Mouse (Mus musculus): ENCODE data around the gene Tnxb. TPM values are rescaled to one million over a fixed set of nuclear protein-coding genes. Genes with fewer than 3 reads are reported as not detected.

The Tnxb gene
- 10 to 100 TPM; 28.5 to 28.8 TPM for total RNA-seq (2021)
- polyA plus RNA-seq (2012; rRNA removed): 27.3 and 32.7 TPM in 2 replicates
- long read RNA-seq: 0 reads

DNA sequence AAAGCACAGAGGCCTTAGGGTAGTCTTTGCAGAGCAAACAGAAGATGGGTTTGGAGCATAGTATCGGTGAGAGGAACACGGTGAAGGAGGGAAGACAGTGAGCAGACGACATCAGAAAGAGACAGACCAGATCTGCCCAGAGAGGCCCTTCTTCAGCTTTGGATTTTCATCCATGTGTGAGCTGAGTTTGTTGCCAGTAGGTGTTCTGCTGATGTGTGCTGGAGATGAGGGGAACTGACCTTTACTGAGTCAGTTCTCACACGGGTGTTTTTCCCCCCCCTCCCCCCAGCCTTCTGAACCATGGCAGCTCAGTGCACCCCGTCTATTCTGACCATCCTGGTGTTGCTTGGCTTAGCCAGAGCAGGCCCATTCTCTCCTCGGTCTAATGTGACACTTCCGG is at the start of gene Tnxb:
Gene Tnxb, plus strand, starts transcription at position 301 of the 400 bp plus-strand sequence.
- no peaks in the 10 kb centered on the region for H3K79me2 ChIP-seq (replicated peaks; ENCODE audit: control insufficient read depth, insufficient read depth, low read length)
- H3K4me3 ChIP-seq: peak within 1 kb of the TSS; percentile 18; the same call in 1 of the 2 replicates
- no peak for DNase-seq
- intact Hi-C loops (cut with DNase I): no loop called here
- peak within 1 kb of the TSS; percentile 26 for H3K9ac ChIP-seq (ENCODE audit: low read depth, low read length)
- TF ChIP-seq POLR2A (IDR thresholded peaks at IDR 0.05; ENCODE audit: insufficient read depth, low read depth, low read length) (no peak), CTCF (IDR thresholded peaks at IDR 0.05) (no peak), EP300 (IDR thresholded peaks at IDR 0.05; ENCODE audit: insufficient read depth, low read depth, low read length) (no peak)
- peaks cover 18% of the 10 kb centered on the region for H3K27me3 ChIP-seq (ENCODE audit: control insufficient read depth, insufficient read depth, low read length)
- H3K27ac ChIP-seq: no peak within 1 kb of the TSS
- H3K4me1 ChIP-seq (ENCODE audit: control insufficient read depth, insufficient read depth, low read length): peaks cover 2% of the 10 kb centered on the region; the same call in 1 of the 2 replicates
- 63% methylated on average over 7 of the region's 7 CpGs for WGBS
- H3K36me3 ChIP-seq (ENCODE audit: control insufficient read depth, insufficient read depth, low read length): no peaks in the 10 kb centered on the region

DNA sequence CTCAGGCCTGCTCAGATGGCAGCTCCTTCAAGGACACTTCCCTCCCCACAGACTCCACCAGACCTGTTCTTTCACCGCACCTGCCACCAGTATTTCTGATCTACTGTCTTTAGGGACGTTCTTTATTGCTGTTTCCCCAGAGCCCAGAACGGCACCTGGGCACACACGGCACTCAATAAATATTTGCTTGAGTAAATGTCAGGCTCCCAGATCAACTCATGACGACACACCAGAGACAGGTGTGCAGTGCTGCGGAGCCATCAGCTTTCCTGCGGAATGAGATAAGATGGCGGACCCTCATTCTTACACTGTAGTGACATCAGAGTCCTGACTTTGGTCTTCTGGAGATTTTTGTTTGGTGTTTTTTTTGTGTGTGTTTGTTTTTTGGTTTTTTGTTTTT is 49.3 kb upstream of the Tnxb start:
- no peak overlapping the region for H3K27ac ChIP-seq
- H3K4me1 ChIP-seq (ENCODE audit: control insufficient read depth, insufficient read depth, low read length): no peaks in the 10 kb centered on the region
- intact Hi-C loops (cut with DNase I): no loop called here
- 91% methylated on average over 8 of the region's 8 CpGs for WGBS
- no peak for TF ChIP-seq CTCF (IDR thresholded peaks at IDR 0.05)
- no peak for TF ChIP-seq EP300 (IDR thresholded peaks at IDR 0.05; ENCODE audit: insufficient read depth, low read depth, low read length)
- no peak for TF ChIP-seq POLR2A (IDR thresholded peaks at IDR 0.05; ENCODE audit: insufficient read depth, low read depth, low read length)
- no peaks in the 10 kb centered on the region for H3K79me2 ChIP-seq (replicated peaks; ENCODE audit: control insufficient read depth, insufficient read depth, low read length)
- H3K27me3 ChIP-seq (ENCODE audit: control insufficient read depth, insufficient read depth, low read length): no peaks in the 10 kb centered on the region
- H3K9ac ChIP-seq (ENCODE audit: low read depth, low read length): no peak overlapping the region
- no peak for DNase-seq
- no peaks in the 10 kb centered on the region for H3K36me3 ChIP-seq (ENCODE audit: control insufficient read depth, insufficient read depth, low read length)
- no peak overlapping the region for H3K4me3 ChIP-seq

DNA sequence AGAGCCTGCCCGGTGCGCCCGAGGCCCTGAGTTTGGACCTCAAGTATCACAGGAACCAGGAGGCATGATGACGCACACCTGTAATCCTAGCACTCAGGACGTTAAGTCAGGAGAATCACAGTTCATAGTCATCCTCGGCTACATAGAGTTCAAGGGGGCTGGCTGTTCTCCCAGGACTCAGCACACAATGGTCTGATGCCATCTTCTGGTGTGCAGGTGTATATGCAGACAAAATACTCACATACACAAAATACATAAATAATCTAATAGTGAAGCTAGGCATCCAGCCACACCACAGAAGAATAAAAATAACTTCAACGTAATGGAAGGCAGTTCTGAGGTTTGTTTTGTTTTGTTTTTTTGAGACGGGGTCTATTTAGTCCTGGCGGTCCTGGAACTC is 47.2 kb upstream of the Tnxb start:
- Histone ChIP-seq H3K4me1 (ENCODE audit: control insufficient read depth, insufficient read depth, low read length) (no peaks in the 10 kb centered on the region; the same call in 1 of the 2 replicates), H3K27ac (no peak overlapping the region), H3K36me3 (ENCODE audit: control insufficient read depth, insufficient read depth, low read length) (no peaks in the 10 kb centered on the region), H3K4me3 (no peak overlapping the region), H3K79me2 (replicated peaks; ENCODE audit: control insufficient read depth, insufficient read depth, low read length) (no peaks in the 10 kb centered on the region), H3K27me3 (ENCODE audit: control insufficient read depth, insufficient read depth, low read length) (no peaks in the 10 kb centered on the region), H3K9ac (ENCODE audit: low read depth, low read length) (no peak overlapping the region)
- DNase-seq: no peak
- TF ChIP-seq POLR2A (IDR thresholded peaks at IDR 0.05; ENCODE audit: insufficient read depth, low read depth, low read length): no peak
- TF ChIP-seq CTCF (IDR thresholded peaks at IDR 0.05): peak; percentile 39
- TF ChIP-seq EP300 (IDR thresholded peaks at IDR 0.05; ENCODE audit: insufficient read depth, low read depth, low read length): no peak
- intact Hi-C loops (cut with DNase I): no loop called here
- 78% methylated on average over 9 of the region's 9 CpGs for WGBS

DNA sequence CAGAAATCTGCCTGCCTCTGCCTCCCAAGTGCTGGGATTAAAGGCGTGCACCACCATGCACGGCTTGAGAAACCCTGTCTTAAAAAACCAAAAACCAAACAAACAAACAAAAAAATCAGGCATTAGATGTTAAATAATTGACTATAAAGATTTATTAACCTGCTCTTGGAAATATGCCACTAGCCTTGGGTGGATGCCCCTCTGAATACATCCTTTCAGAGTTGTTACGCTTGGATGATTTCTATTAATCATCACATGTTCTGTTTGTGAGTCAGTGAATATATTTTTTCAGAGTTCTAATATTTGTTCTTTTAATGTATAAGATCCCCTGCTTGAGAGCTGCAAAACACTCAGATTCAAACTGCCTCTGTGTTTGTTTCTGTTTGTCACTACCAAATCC is 45.4 kb upstream of the Tnxb start:
- no peak for DNase-seq
- Histone ChIP-seq H3K9ac (ENCODE audit: low read depth, low read length) (no peak overlapping the region), H3K27me3 (ENCODE audit: control insufficient read depth, insufficient read depth, low read length) (no peaks in the 10 kb centered on the region), H3K79me2 (replicated peaks; ENCODE audit: control insufficient read depth, insufficient read depth, low read length) (no peaks in the 10 kb centered on the region), H3K4me1 (ENCODE audit: control insufficient read depth, insufficient read depth, low read length) (peaks cover 2% of the 10 kb centered on the region), H3K27ac (no peak overlapping the region), H3K4me3 (no peak overlapping the region), H3K36me3 (ENCODE audit: control insufficient read depth, insufficient read depth, low read length) (no peaks in the 10 kb centered on the region)
- 93% methylated on average over 3 of the region's 3 CpGs for WGBS
- intact Hi-C loops (cut with DNase I): no loop called here
- TF ChIP-seq EP300 (IDR thresholded peaks at IDR 0.05; ENCODE audit: insufficient read depth, low read depth, low read length): no peak
- no peak for TF ChIP-seq POLR2A (IDR thresholded peaks at IDR 0.05; ENCODE audit: insufficient read depth, low read depth, low read length)
- no peak for TF ChIP-seq CTCF (IDR thresholded peaks at IDR 0.05)

DNA sequence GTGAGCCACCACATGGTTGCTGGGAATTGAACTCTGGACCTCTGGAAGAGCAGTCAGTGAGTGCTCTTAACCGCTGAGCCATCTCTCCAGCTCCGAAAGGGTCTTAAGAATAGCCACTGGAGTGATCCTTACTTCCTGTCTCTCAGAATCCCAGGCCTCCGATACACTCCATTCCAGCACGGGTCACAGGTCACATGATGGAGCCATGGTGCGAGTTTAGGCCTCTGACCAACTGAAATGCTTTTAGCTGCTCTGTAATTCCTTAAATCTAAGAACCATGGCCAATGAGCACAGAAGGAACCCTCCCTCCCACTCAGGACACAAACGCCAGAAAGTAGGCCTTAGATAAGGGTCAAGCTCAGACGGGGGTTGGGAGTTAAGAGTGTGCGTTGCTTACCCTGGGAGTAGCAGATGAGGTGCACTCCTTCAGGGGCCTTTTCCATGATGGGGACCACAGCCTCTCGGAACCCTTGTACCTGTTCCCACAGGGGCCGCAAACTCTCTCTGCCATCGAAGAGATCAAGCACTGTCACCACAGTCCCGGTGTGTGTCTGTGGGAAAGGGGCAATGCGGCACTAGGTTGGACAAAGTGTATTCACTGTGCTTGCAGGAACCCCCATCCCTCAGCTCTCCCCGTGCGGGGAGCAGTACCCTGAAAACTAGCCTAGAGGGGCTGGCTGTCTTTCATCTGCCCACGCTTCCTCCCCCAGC is 44.1 kb upstream of the Tnxb start:
- Histone ChIP-seq H3K36me3 (ENCODE audit: control insufficient read depth, insufficient read depth, low read length) (no peaks in the 10 kb centered on the region), H3K27me3 (ENCODE audit: control insufficient read depth, insufficient read depth, low read length) (no peaks in the 10 kb centered on the region), H3K4me1 (ENCODE audit: control insufficient read depth, insufficient read depth, low read length) (peaks cover 4% of the 10 kb centered on the region), H3K4me3 (peak overlapping the region; percentile 73), H3K79me2 (replicated peaks; ENCODE audit: control insufficient read depth, insufficient read depth, low read length) (no peaks in the 10 kb centered on the region), H3K9ac (ENCODE audit: low read depth, low read length) (peak overlapping the region; percentile 74), H3K27ac (peak overlapping the region; percentile 95)
- intact Hi-C loops (cut with DNase I): loop anchor here (2.0 kb wide), 2 partner anchors 19 to 61 kb away; partner anchors contain the start of gene Notch4
- WGBS: 50% methylated on average over 16 of the region's 16 CpGs
- TF ChIP-seq POLR2A (IDR thresholded peaks at IDR 0.05; ENCODE audit: insufficient read depth, low read depth, low read length) (no peak), CTCF (IDR thresholded peaks at IDR 0.05) (no peak), EP300 (IDR thresholded peaks at IDR 0.05; ENCODE audit: insufficient read depth, low read depth, low read length) (no peak)
- DNase-seq: no peak

DNA sequence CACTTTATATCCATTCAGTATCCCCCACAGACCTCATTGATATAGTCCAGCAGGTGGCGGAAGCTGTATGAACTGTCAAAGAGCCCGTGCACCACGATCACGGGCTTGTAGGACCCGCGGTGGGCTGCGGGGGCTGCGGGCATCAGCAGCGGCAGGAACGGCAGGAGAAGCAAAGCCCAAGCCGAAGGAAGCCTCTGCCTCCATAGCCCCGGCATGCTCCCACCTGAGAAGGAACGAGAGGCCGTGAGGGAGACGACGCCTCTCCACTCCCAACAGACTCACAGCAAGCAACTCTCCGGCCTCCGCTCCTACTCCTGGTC is 43.6 kb upstream of the Tnxb start:
- 2% methylated on average over 18 of the region's 18 CpGs for WGBS

More for the DNA sequence above, 43.6 kb upstream of the Tnxb start:
- Histone ChIP-seq H3K79me2 (replicated peaks; ENCODE audit: control insufficient read depth, insufficient read depth, low read length) (no peaks in the 10 kb centered on the region), H3K27me3 (ENCODE audit: control insufficient read depth, insufficient read depth, low read length) (no peaks in the 10 kb centered on the region), H3K4me3 (peak overlapping the region; percentile 73), H3K4me1 (ENCODE audit: control insufficient read depth, insufficient read depth, low read length) (peaks cover 5% of the 10 kb centered on the region), H3K9ac (ENCODE audit: low read depth, low read length) (peak overlapping the region; percentile 74), H3K27ac (peak overlapping the region; percentile 95), H3K36me3 (ENCODE audit: control insufficient read depth, insufficient read depth, low read length) (no peaks in the 10 kb centered on the region)
- intact Hi-C loops (cut with DNase I): loop anchor here (2.0 kb wide), 2 partner anchors 20 to 62 kb away; partner anchors contain the start of gene Notch4
- DNase-seq: peak in 1 of 2 experiments; percentile 45
- TF ChIP-seq CTCF (IDR thresholded peaks at IDR 0.05) (peak; percentile 63), EP300 (IDR thresholded peaks at IDR 0.05; ENCODE audit: insufficient read depth, low read depth, low read length) (no peak), POLR2A (IDR thresholded peaks at IDR 0.05; ENCODE audit: insufficient read depth, low read depth, low read length) (no peak)

Measured in heart, adult 2 months (tissue).